ENCODE assay signal across 7 mouse cellular contexts in genomic region chr9:40320879-40321667, GRCm38 (mm10). TPM values are rescaled to one million over a fixed set of nuclear protein-coding genes. Genes with fewer than 3 reads are reported as not detected.
A peak's percentile ranks its signal among the peaks of the same experiment; 100 is the strongest.
DNase-seq lines count a peak whose midpoint lies in the region; ATAC-seq and TF ChIP-seq lines count a peak whose summit lies in the region.

No protein-coding gene starts in this region.

- WGBS in embryonic facial prominence, embryonic 13.5 days: 41% methylated on average over 12 of the region's 12 CpGs
- 47% methylated on average over 12 of the region's 12 CpGs for WGBS in heart, embryonic 13.5 days
- 50% methylated on average over 12 of the region's 12 CpGs for WGBS in kidney, embryonic 14.5 days
- WGBS in lung, embryonic 16.5 days: 33% methylated on average over 12 of the region's 12 CpGs
- WGBS in stomach, embryonic 16.5 days: 47% methylated on average over 12 of the region's 12 CpGs

- H3K4me3 ChIP-seq in embryonic facial prominence, embryonic 13.5 days: no peak overlapping the region
- no peak overlapping the region for H3K4me3 ChIP-seq in heart, embryonic 13.5 days
- H3K4me3 ChIP-seq in kidney, embryonic 14.5 days (ENCODE audit: low read length): no peak overlapping the region
- no peak overlapping the region; the same call in 1 of the 2 replicates for H3K4me3 ChIP-seq in lung, embryonic 16.5 days (ENCODE audit: low read length)
- peak overlapping the region; percentile 16 for H3K4me3 ChIP-seq in stomach, embryonic 16.5 days (replicated peaks; ENCODE audit: low read length)

- CTCF ChIA-PET in Patski (lab: Charles Lee): interaction anchor here (0.7 to 1.3 kb wide), 2 partner anchors 10 to 17 kb away, joined by 3 to 6 read pairs; no protein-coding TSS in a partner anchor

- DNase-seq in 416B (ENCODE audit: low read depth) (peak; percentile 97), Patski (ENCODE audit: low read depth, low spot score) (peak; percentile 19)

- H3K4me1 ChIP-seq in embryonic facial prominence, embryonic 13.5 days: peaks cover 20% of the 10 kb centered on the region
- H3K4me1 ChIP-seq in heart, embryonic 13.5 days: peaks cover 49% of the 10 kb centered on the region
- H3K4me1 ChIP-seq in kidney, embryonic 14.5 days (ENCODE audit: control insufficient read depth, insufficient read depth, low read length): peaks cover 19% of the 10 kb centered on the region
- H3K4me1 ChIP-seq in lung, embryonic 16.5 days (replicated peaks; ENCODE audit: control insufficient read depth, insufficient read depth, low read length): peaks cover 32% of the 10 kb centered on the region
- H3K4me1 ChIP-seq in stomach, embryonic 16.5 days (ENCODE audit: control insufficient read depth, insufficient read depth, low read length): peaks cover 10% of the 10 kb centered on the region

- H3K27me3 ChIP-seq in Patski: no peaks in the 10 kb centered on the region
- H3K27me3 ChIP-seq in embryonic facial prominence, embryonic 13.5 days: no peaks in the 10 kb centered on the region
- no peaks in the 10 kb centered on the region for H3K27me3 ChIP-seq in heart, embryonic 13.5 days (replicated peaks)
- no peaks in the 10 kb centered on the region for H3K27me3 ChIP-seq in kidney, embryonic 14.5 days (ENCODE audit: control insufficient read depth, insufficient read depth, low read length)
- no peaks in the 10 kb centered on the region for H3K27me3 ChIP-seq in lung, embryonic 16.5 days (ENCODE audit: control insufficient read depth, insufficient read depth, low read depth, low read length)
- no peaks in the 10 kb centered on the region for H3K27me3 ChIP-seq in stomach, embryonic 16.5 days (ENCODE audit: control insufficient read depth, insufficient read depth, low read length)

- in situ Hi-C loops in Patski (cut with MboI; ENCODE audit: low pct_unique_long_range_greater_than_20kb): no loop called here

- ATAC-seq in Patski: peak; percentile 78
- peak; percentile 20; the same call in 1 of the 2 replicates for ATAC-seq in embryonic facial prominence, embryonic 13.5 days (ENCODE audit: insufficient number of reproducible peaks, insufficient read depth, low FRiP score, low TSS enrichment, low read depth)
- peak; percentile 59 for ATAC-seq in heart, embryonic 13.5 days (ENCODE audit: extremely low read depth, insufficient number of reproducible peaks, low FRiP score, low TSS enrichment)
- ATAC-seq in kidney, embryonic 14.5 days (ENCODE audit: low FRiP score, low TSS enrichment): peak; percentile 89
- peak; percentile 91 for ATAC-seq in lung, embryonic 16.5 days (ENCODE audit: low read depth)
- peak; percentile 74 for ATAC-seq in stomach, embryonic 16.5 days (ENCODE audit: insufficient read depth, low FRiP score)

- no peak overlapping the region for H3K9ac ChIP-seq in embryonic facial prominence, embryonic 13.5 days
- no peak overlapping the region for H3K9ac ChIP-seq in heart, embryonic 13.5 days
- no peak overlapping the region for H3K9ac ChIP-seq in kidney, embryonic 14.5 days (ENCODE audit: low read depth, low read length)
- peak overlapping the region; percentile 53 for H3K9ac ChIP-seq in lung, embryonic 16.5 days (ENCODE audit: low read length)
- peak overlapping the region; percentile 2; the same call in 1 of the 2 replicates for H3K9ac ChIP-seq in stomach, embryonic 16.5 days (ENCODE audit: low read length)

- H3K9me3 ChIP-seq in embryonic facial prominence, embryonic 13.5 days: no peaks in the 10 kb centered on the region
- H3K9me3 ChIP-seq in heart, embryonic 13.5 days: no peaks in the 10 kb centered on the region
- H3K9me3 ChIP-seq in kidney, embryonic 14.5 days (ENCODE audit: control insufficient read depth, low read length): no peaks in the 10 kb centered on the region
- no peaks in the 10 kb centered on the region for H3K9me3 ChIP-seq in lung, embryonic 16.5 days (ENCODE audit: control insufficient read depth, low read length)
- H3K9me3 ChIP-seq in stomach, embryonic 16.5 days (replicated peaks; ENCODE audit: control insufficient read depth, low read length): no peaks in the 10 kb centered on the region

- H3K36me3 ChIP-seq in embryonic facial prominence, embryonic 13.5 days: peaks cover 10% of the 10 kb centered on the region
- peaks cover 14% of the 10 kb centered on the region for H3K36me3 ChIP-seq in heart, embryonic 13.5 days
- H3K36me3 ChIP-seq in kidney, embryonic 14.5 days (ENCODE audit: control insufficient read depth, insufficient read depth, low read length): peaks cover 6% of the 10 kb centered on the region; the same call in 1 of the 2 replicates
- H3K36me3 ChIP-seq in lung, embryonic 16.5 days (ENCODE audit: control insufficient read depth, insufficient read depth, low read length): no peaks in the 10 kb centered on the region
- H3K36me3 ChIP-seq in stomach, embryonic 16.5 days (ENCODE audit: control insufficient read depth, insufficient read depth, low read length): no peaks in the 10 kb centered on the region

- no peak for TF ChIP-seq CTCF in Patski (IDR thresholded peaks at IDR 0.05)

- H3K4me2 ChIP-seq in embryonic facial prominence, embryonic 13.5 days: no peak overlapping the region
- H3K4me2 ChIP-seq in heart, embryonic 13.5 days: peak overlapping the region; percentile 22; the same call in 1 of the 2 replicates
- H3K4me2 ChIP-seq in kidney, embryonic 14.5 days (replicated peaks; ENCODE audit: low read depth, low read length): no peak overlapping the region; the same call in 1 of the 2 replicates
- H3K4me2 ChIP-seq in lung, embryonic 16.5 days (ENCODE audit: low read depth, low read length): peak overlapping the region; percentile 32
- H3K4me2 ChIP-seq in stomach, embryonic 16.5 days (ENCODE audit: low read depth, low read length): peak overlapping the region; percentile 38

- H3K27ac ChIP-seq in embryonic facial prominence, embryonic 13.5 days: peak overlapping the region; percentile 69
- peak overlapping the region; percentile 59 for H3K27ac ChIP-seq in heart, embryonic 13.5 days (replicated peaks)
- H3K27ac ChIP-seq in kidney, embryonic 14.5 days (ENCODE audit: low read depth, low read length): peak overlapping the region; percentile 82
- H3K27ac ChIP-seq in lung, embryonic 16.5 days (ENCODE audit: low read length): peak overlapping the region; percentile 82
- peak overlapping the region; percentile 85 for H3K27ac ChIP-seq in stomach, embryonic 16.5 days (ENCODE audit: low read length)

- POLR2A ChIA-PET in Patski (lab: Charles Lee): no interaction called here

RNA-seq across cellular contexts. Expression of gene Scn3b, which starts 52.1 kb away (rescaled TPM):
- 0.01 TPM for polyA plus RNA-seq in Patski (2021)
- 2.8 and 3.0 TPM in 2 replicates for polyA plus RNA-seq in embryonic facial prominence, embryonic 13.5 days (2015; fragmentation: Nextera tagmentation; extraction: Ambion mirVana)
- polyA plus RNA-seq in heart, embryonic 13.5 days (2015; fragmentation: Nextera tagmentation; extraction: Ambion mirVana): 0.69 and 1.3 TPM in 2 replicates
- polyA plus RNA-seq in kidney, embryonic 14.5 days (2014; fragmentation: Nextera tagmentation; extraction: Ambion mirVana): 0.20 and 0.24 TPM in 2 replicates
- polyA plus RNA-seq in lung, embryonic 16.5 days (2015; fragmentation: Nextera tagmentation; extraction: Ambion mirVana): 9.1 and 11.3 TPM in 2 replicates
- polyA plus RNA-seq in stomach, embryonic 16.5 days (2015; fragmentation: Nextera tagmentation; extraction: Ambion mirVana): 4.9 and 7.1 TPM in 2 replicates

Comparison
In these comparisons a context has a peak if more than half of its experiments do, and no peak if none do; other contexts are left out.
1. ATAC-seq: peak in every context shown above with its lines; median percentile 91 in lung, embryonic 16.5 days; 89 in kidney, embryonic 14.5 days; 78 in Patski; 74 in stomach, embryonic 16.5 days; 59 in heart, embryonic 13.5 days; 20 in embryonic facial prominence, embryonic 13.5 days.
2. H3K4me2 ChIP-seq: peak in heart, embryonic 13.5 days (single experiment), lung, embryonic 16.5 days (single experiment) and stomach, embryonic 16.5 days (single experiment); none in embryonic facial prominence, embryonic 13.5 days (single experiment) and kidney, embryonic 14.5 days (single experiment).
3. H3K9ac ChIP-seq: peak in lung, embryonic 16.5 days (single experiment) and stomach, embryonic 16.5 days (single experiment); none in embryonic facial prominence, embryonic 13.5 days (single experiment), heart, embryonic 13.5 days (single experiment) and kidney, embryonic 14.5 days (single experiment).
4. Peak in every context shown above with its lines, with median percentiles within 50 percentile points of each other: H3K27ac ChIP-seq.